Mouse (Mus musculus) right cerebral cortex, adult 2 months (tissue): ENCODE measurements around the gene Vmn1r184.
"Not testable (repeated sequence)": the region's sequence is repeated elsewhere in the genome, so short reads cannot be mapped to it uniquely, and the experiment has no call there.

Experiments
- DNase-seq, 2 experiments: peaks; one replicate each; pipeline ENCODE4 v3.0.0; 2021 to 2022; ENCODE audit warnings: low spot score in 2 of 2

The Vmn1r184 gene

GRCm38 (mm10) chr7:26260034-26260433 is at the start of gene Vmn1r184:
Gene Vmn1r184 (plus strand): TSS chr7:26260334.
- not testable (repeated sequence) for DNase-seq

GRCm38 (mm10) chr7:26303429-26304166 is 43.5 kb downstream of the Vmn1r184 start:
- not testable (repeated sequence) for DNase-seq

GRCm38 (mm10) chr7:26306926-26307325 is 46.8 kb downstream of the Vmn1r184 start, which contains the start of gene Cyp2a4:
Gene Cyp2a4 (plus strand): TSS chr7:26307169.
- not testable (repeated sequence) for DNase-seq

GRCm38 (mm10) chr7:26311786-26312185 is 51.7 kb downstream of the Vmn1r184 start:
- DNase-seq = not testable (repeated sequence)

- not testable (repeated sequence) for DNase-seq
Observed at GRCm38 (mm10) chr7:26315194-26315593, 55.1 kb downstream of the Vmn1r184 start.

- DNase-seq = not testable (repeated sequence)
Observed at GRCm38 (mm10) chr7:26315809-26316208, 55.7 kb downstream of the Vmn1r184 start.
